Mouse (Mus musculus) cerebellum, adult 9-11 months (tissue): ENCODE measurements at regions not wholly inside any gene's neighbourhood (a gene's known extent, or its start where the extent isn't known, plus 50 kb on each side); places are given as distances from the start of the nearest gene placed in this dataset.

Experiments
- DNase-seq: peaks from one replicate; pipeline ENCODE4 v3.0.0; 2022

DNA sequence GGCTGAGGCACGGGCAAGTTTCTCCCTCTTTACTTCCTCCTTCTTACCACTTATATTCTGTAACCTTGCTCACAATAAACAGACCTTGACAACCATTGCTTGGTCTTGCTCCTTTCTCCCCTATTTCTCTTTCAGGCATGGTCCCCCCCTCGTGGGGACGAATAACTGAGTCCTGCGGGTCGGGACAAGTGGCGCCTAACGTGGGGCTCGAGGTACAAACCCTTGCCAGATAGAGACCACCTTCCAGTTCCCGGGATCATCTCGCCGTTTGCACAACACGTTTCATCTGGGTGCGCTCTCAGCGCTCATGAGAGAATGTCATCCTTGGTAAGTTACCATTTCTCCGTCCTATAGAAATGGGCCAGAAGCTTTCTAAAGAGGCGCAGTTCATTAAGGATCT lies 79.6 kb upstream of the Foxn3 start:
- no peak for DNase-seq

DNA sequence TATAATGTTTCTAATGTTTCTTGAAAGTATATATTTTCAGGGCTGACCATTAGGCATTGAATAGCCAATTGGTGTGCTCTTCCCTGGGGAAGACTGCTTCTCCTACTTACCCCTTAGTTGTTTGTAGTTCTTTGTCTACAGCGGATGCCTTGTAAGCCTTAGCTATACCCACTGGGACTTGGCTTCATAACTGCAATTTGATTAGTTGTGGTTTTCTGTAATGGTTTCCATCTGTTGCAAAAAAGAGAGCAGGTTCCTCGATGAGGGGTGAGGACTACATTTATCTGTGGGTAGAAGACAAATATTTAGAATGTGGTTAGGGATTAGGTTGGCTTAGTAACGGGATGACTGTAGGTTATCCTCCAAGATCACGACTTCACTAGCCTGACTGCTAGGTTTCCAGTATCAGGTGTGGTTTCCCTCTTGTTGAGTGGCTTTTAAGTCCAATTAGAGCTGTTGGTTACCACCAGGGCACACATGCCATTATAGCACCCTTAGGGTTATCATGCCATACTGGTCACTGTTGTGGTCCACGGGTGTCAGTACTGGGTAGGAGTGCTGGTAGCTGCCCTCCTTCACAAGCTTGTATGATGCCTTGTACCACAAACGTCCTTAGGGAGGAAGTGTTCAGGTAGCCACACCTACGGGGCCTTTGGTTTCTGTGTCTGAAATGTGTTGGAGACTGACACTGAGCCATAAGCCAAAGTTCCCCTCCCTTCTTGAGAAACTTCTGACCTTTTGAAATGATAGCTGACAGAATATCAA lies 78.9 kb upstream of the Foxn3 start:
- DNase-seq, result no peak

DNA sequence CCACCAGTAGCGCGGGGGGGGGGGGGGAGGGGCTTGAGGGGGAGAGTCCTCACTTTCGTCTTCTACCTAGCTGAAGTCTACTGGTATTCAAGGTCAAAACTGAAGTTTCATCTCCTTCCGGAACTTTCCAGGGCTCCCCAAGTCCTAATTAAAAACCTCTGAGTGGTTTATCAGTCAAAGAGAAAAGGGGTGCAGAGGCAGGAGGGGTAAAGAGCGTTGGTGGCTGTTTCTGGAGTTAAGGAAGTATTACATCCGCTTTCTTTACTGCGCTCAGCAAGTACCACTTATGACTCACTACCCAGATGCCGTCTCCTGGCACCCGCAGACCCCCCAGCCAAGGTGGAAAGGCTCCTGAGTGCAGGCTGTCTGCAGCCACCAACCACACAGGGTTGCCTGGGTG lies 77.9 kb upstream of the Foxn3 start:
- no peak for DNase-seq

DNA sequence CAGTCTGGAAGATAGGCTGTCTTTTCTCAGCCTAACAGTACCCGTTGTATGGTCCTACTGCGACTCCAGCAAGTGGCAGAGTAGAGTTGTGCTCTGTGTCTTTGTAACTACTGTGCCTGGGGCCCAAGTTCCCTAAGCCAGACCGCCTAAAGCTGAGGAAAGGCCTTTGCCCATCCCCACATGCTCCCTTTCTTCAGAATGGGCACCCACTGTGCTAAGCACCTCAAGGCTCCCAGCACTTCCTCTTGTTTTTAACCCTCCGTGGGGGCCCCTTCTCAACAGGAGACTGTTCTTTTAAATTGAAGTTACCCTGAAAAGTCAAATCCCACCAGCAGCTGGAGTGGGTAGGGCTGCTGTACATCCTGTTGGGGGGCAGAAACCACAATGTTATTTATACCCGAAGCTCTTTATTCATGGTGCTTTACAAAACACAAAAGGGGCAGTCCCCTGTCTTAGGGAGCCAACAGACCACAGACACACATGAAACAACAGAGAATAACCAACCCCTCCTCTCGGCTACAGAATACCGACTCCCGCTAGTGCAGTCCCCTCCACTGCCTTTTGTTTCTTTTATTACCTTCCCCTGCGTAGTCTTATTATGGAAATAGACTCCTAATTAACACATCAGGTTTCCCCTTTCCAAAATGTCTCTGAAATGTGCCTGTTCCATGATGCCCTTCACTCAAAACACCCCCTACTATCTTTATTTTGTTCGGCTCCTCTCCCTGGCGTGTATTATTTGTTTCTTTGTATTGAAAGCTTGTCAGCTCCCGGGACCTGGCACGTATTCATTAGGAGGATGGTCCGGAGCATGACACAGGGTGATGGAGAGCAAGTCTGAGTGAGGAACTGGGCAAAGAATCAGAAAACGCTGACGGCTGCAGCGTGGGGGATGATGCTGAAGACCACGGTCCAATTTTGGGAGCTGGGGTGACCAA lies 77.1 kb upstream of the Foxn3 start:
- no peak for DNase-seq

DNA sequence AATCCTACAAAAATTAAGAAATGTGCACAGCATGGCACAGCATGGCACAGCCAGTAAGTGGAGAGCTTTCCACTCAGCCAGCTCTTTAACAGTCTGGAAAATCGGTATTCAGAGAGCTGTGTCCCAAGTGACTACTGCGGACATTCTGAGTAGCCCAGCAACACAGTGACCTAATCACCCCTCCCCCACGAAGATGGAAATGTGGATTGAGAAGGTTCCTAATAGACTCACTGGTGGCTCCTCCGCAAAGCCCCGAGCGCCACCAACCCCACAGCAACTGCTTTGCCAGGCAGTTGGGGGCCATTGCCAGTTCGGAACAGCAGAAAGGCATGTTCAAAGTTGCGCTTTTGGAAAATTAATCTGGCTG lies 76.4 kb upstream of the Foxn3 start:
- peak; percentile 26 for DNase-seq

DNA sequence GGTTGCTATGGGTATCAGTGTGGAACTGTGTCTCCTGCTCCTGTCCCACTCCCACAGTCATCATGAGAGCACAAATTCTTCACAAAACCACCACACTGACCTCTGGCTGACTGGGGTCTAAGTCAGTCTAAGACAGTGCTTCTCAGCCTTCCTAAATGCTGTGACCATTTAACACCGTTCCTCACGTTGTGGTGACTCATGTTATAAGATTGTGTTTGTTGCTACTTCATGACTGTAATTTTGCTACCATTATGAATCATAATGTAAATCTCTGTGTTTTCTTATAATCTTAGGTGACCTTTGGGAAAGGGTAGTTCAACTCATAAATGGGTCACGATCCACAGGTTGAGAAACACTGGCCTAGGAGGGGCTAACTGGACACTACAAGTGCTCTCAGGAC lies 75.7 kb upstream of the Foxn3 start:
- DNase-seq, result no peak

DNA sequence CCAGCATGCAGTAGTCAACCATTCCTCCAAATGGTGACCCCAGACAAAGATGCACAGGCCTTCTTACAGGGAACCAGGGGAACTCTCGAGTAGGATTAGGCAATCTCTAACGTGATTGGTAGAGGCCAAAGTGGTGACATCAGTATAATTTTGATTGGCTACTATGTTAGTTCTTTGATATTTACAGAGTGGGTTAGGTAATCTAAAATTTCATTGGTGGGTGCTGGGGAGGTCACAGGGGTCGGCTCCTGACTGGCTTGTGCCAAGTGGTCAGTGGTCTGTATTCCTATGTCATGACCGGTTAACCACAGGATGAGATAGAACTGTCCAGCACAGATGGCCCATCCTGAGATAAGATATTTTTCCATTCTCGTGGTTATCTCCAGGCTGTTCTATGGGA lies 74.6 kb upstream of the Foxn3 start:
- DNase-seq, result no peak

DNA sequence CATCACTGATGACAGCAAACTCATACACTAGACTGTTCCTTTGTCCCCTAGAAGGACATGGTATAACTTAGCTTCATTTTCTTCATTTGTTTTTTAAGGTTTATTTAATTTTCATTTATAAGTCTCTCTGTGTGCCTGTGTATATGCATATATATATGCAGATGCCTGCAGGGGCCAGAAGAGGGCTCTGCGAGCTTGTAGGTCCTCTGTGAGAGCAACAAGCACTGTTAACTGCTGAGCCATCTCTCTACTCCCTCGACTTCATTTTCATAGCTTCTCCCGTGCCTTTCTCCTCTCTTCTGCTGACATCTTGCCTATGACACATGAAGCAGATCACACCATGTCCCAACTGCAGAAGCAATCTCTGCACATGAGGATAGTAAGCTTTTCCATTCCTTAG lies 72.9 kb upstream of the Foxn3 start:
- DNase-seq, result no peak

DNA sequence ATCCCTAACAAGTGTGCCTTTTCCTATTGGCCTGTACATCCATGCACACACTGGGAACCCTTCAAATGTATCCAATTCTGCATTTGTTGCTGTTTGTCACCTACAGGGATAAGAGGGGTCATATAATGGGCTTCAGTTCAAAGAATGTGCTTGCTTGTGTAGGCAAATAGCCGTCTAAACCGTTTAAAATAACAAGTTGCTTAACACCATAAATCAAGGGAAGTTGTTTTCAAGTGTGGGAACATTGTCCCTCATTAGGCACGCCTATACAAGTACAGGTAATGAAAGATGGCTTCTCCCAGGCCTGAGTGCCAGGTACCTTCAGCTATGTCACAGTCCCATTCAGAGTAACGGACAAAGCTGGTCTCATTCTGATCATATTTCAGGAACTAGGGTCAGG lies 72.0 kb upstream of the Foxn3 start:
- no peak for DNase-seq

DNA sequence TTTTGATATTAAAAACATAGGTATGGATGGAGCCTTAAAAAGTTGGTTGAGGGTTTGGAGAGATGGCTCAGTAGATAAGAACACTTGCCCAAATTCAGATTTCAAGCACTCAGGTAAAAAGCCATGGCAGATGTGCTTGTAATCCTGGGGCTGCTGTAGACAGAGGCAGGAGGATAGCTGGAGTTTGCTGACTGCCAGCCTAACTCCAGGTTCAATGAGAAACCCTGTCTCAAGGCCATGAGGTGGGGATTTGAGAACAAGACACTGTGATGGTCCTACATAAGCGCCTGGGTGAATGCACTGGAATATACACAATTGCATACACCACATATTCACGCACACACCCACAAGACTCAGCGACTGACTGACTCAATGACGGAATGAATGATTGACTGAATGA lies 71.3 kb upstream of the Foxn3 start:
- DNase-seq, result no peak

DNA sequence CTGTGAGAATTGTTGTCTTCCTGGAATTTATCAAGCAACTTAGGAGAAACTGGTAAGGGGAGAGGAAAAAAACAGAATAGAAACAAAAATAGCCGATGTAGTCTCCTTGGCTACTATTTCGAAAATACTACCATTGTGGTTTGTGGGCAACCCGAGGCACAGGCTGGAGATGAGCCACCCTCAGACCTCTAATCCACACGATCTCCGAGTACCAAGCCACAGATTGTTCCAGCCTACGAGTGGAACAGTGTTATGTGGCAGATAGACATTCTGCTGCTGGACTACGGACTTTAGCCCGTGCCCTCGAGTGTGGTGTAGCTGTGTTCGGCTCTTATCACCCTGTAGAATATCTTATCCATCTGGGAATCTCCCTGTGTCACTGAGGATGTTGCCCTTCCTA lies 70.3 kb upstream of the Foxn3 start:
- DNase-seq, result no peak

DNA sequence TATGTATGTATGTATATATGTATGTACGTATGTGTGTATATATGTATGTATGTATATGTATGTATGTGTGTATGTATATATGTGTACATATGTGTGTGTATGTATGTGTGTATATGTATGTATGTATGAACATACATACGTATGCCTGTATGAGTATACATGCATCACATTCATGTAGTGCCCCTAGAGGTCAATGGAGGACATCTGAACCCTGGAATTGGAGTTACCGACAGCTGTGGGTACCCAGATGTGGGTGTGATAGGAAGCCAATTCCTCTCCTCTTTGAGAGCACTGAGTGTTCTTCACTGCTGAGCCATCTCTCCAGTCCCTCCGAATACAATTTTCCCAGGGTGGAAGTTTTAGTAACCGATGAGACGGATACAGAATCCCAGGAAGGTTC lies 69.6 kb upstream of the Foxn3 start:
- DNase-seq, result no peak

DNA sequence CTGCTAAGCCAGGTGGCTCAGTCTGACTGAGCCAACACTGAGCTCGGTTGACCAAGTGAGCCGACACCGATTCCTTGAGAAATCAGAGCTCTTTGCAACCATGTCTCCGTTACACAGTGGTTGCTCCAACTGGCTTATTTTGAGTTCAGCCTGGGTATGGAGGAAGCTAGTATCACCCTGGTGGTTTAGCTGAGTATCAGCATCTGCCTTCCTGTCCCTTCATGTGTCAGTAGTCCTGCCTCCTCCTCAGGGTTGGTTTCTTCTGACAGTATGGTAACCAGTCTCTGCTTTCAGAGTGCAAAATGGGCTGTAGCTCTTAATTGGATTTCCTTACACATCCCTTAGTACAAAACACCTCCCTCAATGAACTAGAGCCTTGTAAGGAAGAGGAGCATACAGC lies 66.2 kb upstream of the Foxn3 start:
- DNase-seq, result no peak

DNA sequence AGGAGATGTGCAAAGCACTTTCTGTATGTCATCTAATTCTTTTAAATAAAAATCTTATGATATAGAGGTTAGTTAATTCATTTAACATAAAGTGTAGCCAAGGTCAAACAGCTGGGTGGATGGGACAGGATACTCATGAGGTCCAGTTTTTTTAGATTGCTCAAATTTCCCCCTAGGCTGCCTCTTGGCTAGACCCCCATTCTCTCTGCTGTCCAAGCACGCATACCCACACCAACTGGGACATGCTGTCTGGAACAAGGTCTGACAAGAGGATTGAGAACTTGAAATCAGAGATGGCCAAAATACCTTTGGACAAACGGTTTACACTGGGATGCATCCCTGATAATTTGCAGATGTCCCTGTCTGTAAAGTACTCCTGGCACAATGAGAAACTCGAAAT lies 65.0 kb upstream of the Foxn3 start:
- no peak for DNase-seq

DNA sequence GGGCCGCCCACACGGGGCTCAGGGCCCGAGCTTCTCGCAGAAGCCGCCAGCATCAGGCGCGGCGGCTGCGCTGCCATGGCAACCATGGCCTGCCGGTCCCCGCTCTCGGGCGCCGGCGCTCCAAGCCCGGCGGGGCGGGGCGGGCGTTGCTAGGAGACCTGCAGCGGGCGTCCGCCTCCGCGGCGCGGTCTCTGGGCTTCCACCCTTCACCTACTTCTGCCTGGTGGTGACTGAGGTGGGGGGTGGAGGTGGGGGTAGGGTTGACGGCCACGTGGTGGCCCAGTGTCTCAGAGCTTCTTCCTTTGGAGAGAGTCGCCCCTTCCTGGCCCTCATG lies 64.5 kb upstream of the Foxn3 start:
- DNase-seq, result peak; percentile 86

DNA sequence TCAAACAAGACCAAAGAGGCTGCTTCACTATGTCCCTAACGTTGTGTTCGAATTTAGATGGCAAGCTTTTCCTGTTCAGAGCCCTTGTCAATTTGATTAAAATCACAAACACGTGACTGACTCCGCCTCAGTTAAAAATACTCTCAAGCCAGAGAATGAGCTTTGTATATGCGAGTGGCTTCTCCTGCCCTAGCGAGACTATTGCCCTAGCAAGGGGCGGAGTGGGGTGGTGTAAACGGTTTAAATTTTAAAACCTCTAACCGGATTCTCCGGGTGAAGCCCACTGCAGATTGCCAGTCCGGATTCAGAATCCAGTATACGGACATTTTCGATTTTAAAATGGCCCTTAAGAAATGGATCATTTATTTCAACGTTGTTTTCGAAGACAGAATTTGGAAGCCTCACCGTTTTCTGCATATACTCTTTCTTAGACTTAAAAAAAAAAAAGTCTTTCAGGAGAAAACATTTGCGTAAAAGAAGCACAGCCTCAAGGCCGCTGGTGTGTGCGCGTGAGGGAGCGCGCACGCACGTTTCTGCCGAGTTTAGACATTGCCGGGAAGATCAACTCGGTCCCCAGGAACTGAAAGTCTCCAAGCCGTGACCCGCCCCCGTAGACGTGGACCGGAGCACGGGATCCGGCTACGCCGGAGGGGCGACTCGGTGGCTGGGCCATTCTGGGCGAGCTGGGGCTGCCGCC lies 64.0 kb upstream of the Foxn3 start:
- DNase-seq, result no peak

DNA sequence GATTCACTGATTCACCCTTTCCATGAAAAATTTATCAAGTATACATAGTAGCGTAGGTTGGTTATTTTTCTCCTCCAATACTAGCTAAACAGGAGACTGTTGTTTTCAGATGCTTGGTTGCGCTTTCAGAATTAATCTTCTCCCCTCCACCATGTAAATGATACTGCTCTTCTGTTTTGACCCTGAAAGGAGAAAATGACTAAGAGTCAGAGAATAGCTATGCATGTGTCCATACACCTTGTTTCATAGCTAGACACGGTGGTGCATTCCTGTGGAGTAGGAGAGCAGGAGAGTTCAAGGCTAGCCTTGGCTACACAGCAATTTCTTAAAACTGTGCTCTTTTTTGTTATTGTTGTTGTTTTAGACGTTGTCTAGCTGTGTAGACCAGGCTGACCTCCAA lies 62.8 kb upstream of the Foxn3 start:
- no peak for DNase-seq

DNA sequence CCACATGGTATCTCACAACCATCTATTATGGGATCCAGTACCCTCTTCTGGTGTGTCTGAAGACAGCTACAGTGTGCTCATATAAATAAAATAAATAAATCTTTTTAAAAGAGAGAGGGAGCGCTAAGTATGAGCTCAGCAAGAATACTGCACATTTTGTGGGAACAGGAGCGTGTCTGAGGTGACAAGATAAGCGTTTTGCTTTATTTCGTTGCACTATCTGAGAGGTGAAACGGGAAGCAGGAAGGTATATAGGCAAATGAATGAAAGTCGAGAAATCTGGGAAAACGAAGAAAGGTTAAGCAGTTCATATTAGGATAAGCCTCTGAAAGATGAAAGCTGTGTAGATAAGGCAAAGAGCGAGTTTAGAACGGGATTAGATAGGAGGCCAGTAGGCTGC lies 61.7 kb upstream of the Foxn3 start:
- DNase-seq, result no peak

DNA sequence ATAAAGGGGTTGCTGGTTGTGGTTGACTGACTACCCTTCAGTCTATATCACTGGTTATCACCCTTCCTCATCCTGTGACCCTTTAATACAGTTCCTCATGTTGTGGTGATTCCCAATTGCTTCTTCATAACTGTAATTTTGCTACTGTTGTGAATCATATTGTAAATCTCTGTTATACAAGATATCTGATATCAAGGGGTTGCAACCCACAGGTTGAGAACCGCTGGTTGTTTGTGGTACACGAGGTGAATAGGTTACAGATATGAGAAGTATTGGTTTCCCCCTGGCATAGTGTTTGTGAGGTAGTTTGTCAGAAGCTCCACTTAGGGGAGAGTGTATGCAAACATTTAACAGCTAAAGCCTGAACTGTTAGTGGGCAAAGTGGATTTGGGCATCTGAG lies 58.9 kb upstream of the Foxn3 start:
- DNase-seq, result no peak

DNA sequence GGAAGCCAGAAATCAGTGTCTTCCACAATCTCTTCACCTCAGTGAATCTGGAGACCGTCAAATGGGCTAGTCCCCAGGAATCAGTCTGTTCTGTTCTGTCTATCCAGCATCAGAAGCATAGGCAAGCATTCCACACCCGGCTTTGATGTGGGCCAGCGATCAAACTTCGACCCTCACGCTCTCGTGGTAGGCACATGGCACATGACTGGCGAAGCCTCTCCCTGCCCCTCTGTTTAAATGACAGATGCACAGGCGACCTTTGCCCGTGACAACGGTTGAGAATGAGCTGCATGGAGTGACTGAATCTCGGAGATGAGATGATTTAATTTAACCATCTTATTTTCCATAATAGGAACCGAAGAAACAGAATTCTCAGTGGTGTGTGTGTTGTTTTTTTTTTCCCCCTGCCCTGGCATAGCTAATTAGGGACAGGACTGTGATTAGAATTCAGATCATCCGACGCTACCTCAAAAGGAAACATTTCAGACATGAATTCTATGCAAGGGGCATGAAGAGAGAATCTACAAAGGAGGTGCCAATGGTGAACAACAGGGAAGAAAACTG lies 53.9 kb upstream of the Foxn3 start:
- DNase-seq, result no peak

DNA sequence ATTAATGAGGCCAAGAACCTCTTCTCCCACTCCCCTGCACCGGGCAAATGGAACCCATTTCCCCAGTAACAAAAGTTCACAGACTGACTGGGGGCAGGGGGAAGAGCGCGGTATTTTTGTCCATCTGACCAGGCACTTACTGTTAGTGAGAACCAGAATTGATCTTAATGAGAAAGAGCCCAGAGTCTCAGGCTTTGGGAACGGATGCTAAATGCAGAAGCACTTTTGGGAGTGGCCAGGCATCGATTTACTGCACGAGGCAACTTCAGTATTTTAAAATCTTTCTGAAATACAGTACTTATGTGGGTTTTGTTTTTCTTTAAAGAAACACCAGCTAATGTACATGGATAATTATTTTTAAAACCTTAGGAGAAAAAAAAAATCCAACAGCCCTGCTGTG lies 51.0 kb upstream of the Foxn3 start:
- DNase-seq, result no peak
